Mouse (Mus musculus) cerebellum, adult 11-12 months (tissue): ENCODE results near the gene Aamdc.

Experiments used
- DNase-seq: peaks from one replicate; pipeline ENCODE4 v3.0.0; 2022

Aamdc gene

DNA sequence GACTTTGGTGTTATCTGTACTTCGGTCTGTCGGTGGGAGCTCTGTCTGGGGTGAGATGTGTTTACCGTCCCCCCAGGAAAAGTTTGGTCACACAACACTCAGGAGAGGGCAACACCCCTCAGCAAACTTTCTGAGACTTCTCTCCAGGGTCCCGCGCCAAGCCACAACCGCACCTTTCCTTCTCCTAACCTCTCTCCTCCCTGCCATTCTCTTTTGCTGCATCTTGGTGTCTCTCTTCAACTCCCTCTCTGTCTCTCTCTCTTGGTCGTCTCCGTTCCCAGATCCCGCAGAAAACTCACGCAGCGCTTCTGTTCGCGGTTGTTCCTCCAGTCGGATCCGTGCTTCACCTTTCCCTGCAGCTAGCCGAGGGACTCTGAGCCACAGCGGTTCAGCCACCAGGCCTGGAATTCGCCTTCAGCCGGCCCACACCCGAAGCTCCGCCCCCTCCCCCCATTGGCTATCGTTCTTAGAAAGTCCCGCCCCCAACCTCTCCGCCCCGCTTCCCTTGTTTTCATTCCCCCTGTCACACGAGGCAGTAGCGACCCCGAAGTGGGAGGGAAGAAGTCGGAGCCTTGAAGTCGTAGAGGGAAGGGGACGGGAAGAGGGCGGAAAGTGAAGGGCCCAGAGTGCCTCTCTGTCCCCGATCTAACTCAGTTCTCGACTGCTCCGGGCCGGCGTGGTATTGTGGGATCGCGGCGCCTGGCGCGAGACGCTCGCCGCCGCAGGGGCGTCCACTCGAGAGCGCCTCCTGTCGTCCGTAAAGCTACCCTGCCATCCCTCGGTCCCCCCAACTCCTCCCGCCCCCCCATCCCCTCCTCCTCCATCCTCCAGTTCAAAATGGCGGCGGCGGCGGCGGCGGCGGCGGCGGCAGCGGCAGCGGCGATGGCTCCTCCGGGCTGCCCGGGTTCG lies at the start of gene Aamdc, which contains the start of gene Rsf1:
Gene Aamdc, minus strand, starts transcription at position 431 of the 909 bp plus-strand sequence.
Gene Rsf1, plus strand, starts transcription at position 823 of the 909 bp plus-strand sequence.
- DNase-seq = peak; percentile 98

DNA sequence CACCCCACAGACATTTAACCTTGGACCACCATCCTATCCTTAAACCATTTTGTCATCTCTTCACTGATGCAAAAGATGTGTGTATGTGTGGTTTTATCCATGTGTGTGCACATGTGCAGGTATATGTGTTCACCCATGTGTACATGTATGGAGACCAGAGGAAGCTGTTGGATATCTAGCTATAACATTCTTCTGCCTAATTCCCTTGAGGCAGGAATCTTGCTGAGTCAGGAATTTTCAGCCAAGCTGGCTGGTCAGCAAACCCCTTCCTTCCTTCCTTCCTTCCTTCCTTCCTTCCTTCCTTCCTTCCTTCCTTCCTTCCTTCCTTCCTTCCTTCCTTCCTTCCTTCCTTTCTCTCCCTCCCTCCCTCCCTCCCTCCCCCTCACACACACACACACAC lies 44.1 kb upstream of the Aamdc start:
- no peak for DNase-seq

DNA sequence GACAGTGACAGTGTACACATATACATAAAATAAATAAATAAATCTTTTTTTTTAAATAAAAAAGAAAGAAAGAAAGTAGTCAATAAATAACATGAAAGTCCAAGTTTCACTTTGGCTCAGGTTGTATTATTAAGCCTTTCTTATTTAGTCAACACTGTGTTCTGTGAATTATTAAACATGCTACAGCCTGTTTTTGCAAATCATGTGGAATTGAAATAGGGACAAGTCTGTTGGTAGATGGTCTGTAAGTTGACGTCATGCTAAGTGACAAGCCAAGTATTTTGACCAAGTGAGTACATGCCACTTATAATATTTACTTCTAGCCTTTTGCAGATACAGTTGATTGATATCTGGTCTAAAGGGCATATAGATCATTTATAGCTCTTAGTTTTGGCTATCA lies 43.4 kb upstream of the Aamdc start:
- no peak for DNase-seq

- DNase-seq = no peak
Measured at GRCm38 (mm10) chr7:97621346-97621745, 42.0 kb upstream of the Aamdc start.

DNA sequence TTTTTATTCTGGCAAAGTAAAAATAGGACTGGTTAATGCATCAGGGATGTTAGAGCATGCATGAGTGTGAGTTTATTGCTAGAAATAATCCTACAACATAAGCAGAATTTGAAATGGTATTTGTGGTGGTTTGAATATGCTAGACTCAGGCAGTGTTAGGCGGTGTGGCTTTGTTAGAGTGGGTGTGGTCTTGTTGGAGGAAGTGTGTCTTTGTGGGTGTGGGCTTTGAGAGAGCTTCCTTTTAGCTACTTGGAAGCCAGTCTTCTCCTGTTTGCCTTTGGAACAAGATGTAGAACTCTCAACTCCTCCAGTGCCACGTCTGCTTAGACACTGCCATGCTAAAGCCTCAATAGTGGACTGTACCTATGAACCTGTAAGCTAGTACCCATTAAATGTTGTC lies 19.3 kb upstream of the Aamdc start:
- DNase-seq = no peak

GRCm38 (mm10) chr7:97593535-97593934 lies 14.2 kb upstream of the Aamdc start:
- no peak for DNase-seq

GRCm38 (mm10) chr7:97592396-97592795 lies 13.1 kb upstream of the Aamdc start:
- DNase-seq = no peak

DNA sequence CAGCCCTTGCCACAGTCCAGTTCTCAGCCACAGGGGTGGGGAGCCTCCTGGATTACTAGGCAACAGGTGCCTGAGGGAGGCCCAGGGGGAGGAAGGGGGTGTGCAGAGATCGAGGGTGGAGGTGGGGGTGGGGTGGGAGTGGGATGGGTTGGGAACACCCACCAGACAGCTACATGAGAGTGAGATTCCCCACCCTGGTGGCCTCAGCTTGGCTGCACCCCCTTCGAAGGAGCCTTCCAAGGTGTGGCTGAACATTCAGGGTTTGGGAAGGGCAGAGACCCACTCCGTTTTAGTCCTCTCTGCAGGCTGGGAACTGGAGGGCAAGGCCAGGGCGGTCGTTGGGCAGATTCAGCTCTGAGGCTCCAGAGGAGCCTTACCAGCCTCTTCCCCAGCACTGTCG lies 12.0 kb upstream of the Aamdc start:
- no peak for DNase-seq

DNA sequence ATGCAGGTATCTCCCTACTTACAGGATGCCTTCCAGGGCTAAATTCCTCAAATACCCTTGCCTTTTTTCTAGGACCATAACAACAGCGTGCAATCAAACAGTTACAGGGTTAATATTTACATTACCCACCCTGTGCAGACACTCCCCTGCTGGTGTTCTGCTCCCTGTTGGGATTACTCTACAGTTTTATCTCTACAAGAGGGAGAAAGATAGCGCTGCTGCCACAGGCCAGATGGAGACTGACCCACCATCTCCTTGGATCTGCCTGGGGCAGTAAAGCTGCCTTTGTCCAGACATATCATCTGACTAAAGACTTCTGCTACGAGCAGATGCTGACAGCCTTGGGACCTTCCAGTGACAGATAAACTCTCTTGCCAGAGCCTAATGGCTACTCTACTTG lies 11.2 kb upstream of the Aamdc start:
- no peak for DNase-seq

DNA sequence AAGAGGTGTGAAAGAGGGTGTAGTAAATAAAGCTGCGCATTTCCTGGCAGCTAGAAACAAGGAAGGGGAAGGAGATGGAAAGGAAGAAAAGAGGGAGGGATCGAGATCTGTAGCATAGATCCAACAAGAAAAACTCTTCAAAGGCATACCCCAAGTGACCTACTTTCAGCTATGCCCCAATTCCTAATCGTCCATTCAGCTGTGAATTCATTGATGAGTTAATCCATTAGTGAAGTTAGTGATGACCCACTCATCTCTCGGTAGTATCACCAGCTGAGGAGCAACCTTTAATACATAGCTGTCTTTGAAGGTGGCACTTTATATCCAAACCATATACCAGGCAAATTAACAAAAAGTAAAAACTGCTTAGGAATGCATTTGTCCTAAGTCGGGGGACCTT lies 9.2 kb upstream of the Aamdc start:
- no peak for DNase-seq

- DNase-seq = peak; percentile 80
Measured at GRCm38 (mm10) chr7:97580843-97581214, 1.5 kb upstream of the Aamdc start.

- DNase-seq = peak; percentile 77
Measured at GRCm38 (mm10) chr7:97579976-97580842, 912 bp upstream of the Aamdc start.

- peak; percentile 72 for DNase-seq
Measured at GRCm38 (mm10) chr7:97578361-97579066, 783 bp downstream of the Aamdc start.

- DNase-seq = no peak
Measured at GRCm38 (mm10) chr7:97570389-97570788, 8.9 kb downstream of the Aamdc start.

- no peak for DNase-seq
Measured at GRCm38 (mm10) chr7:97569372-97569771, 9.9 kb downstream of the Aamdc start.

DNA sequence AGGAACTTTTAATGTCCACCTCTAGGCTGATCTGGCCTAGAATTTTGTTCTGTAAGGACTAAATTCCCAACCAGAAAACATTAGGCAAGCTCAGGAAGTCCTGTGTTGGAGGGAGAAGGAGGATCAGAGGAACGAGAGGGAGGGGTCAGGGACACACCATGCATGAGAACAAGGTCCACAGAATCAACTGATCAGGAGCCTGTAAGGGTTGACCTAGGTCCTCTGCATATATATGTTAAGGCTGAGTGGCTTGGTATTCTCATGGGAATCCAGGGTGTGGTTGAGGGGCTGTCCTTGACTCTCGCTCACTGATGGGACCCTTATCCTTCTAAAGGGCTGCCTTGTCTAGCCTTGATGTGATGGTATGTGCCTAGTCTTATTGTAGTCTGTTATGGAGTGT lies 15.7 kb downstream of the Aamdc start:
- no peak for DNase-seq

- no peak for DNase-seq
Measured at GRCm38 (mm10) chr7:97550673-97551072, 28.6 kb downstream of the Aamdc start.

- no peak for DNase-seq
Measured at GRCm38 (mm10) chr7:97549301-97549700, 30.0 kb downstream of the Aamdc start.

DNA sequence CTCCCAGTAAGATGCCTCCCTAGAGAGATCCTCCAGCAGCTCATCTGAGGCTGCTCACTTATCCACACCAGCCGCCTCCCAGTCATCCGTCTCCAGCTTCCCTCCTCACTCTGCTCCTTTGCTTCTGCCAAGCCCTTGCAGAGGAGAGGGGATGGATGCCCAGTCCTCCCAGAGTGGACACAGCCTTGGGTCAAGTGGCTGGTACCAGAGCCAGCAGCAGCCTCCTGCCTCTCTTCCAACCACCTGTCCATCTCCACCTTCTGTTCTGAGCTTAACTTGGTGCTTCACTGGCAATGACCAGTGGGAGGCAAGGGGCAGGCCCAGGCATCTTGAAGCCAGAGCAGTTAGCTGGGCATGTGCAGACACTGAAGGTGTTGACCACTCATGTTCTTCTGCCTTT lies 32.8 kb downstream of the Aamdc start:
- DNase-seq = peak; percentile 59

DNA sequence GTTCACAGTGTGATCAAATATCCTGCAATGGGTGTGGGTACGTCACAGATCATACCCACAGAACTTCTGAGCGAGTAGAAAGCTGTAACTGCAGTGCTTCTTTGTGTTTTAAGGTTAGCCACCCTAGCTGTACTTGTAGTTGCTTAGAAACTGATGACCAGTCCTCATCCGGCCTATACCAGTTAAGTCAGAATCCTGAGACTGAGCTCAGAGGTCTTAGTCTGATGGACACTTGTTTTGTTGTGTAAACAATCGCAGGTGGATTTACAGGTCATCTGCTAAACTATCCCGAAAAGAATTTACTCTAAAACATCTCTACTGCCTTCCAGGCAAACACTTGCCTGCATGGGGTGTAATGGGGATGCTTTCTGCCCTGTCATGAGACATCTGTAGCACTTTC lies 42.7 kb downstream of the Aamdc start:
- DNase-seq = no peak

- no peak for DNase-seq
Measured at GRCm38 (mm10) chr7:97535531-97535930, 43.8 kb downstream of the Aamdc start.

DNA sequence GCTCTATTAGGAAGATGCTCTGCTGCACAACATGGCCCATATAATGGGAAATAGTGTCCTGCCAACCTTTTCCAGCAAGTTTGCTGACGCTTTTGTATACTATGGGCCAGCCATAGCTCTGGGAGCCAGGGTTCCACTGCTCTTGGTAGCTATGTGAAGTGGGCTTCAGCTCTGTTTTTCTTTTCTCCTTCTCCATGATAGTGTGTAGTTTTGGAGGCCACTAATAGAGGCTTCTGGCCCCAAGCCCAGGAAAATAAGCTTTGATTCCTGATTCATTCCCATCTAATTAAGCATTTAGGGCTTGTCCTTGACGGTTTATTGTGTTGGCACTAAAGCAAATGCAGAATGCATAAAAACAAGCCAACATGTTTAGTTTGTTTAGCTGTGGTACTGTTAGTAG lies 59.4 kb downstream of the Aamdc start:
- no peak for DNase-seq

GRCm38 (mm10) chr7:97514786-97515185 lies 64.5 kb downstream of the Aamdc start:
- peak; percentile 52 for DNase-seq
